Mouse (Mus musculus) hindbrain, embryonic 13.5 days (tissue): ENCODE measurements around the gene En1. TPM values are rescaled to one million over a fixed set of nuclear protein-coding genes. Genes with fewer than 3 reads are reported as not detected.

Experiments
- ATAC-seq: fragments of 200-750 bp; cut with Nextera tagmentation; 2 replicates; pipeline ENCODE4 v1.8.0; 2017; ENCODE audit warnings: moderate TSS enrichment; ENCODE audit not compliant: low FRiP score
- H3K27ac ChIP-seq: fragments of 300-500 bp; sonication (generic); 2 replicates; pipeline ENCODE4 v1.5.1; 2015; ENCODE audit warnings: inconsistent platforms, mild to moderate bottlenecking, moderate library complexity
- H3K27me3 ChIP-seq: fragments of 300-500 bp; sonication (generic); 2 replicates; pipeline ENCODE4 v1.6.1; 2015; ENCODE audit warnings: mild to moderate bottlenecking, inconsistent platforms
- H3K36me3 ChIP-seq: fragments of 300-500 bp; sonication (generic); 2 replicates; pipeline ENCODE4 v1.6.1; 2015; ENCODE audit warnings: mild to moderate bottlenecking, inconsistent platforms
- H3K4me1 ChIP-seq: fragments of 300-500 bp; sonication (generic); replicated peaks from 2 replicates; pipeline ENCODE4 v1.6.1; 2015; ENCODE audit warnings: inconsistent platforms
- H3K4me2 ChIP-seq: fragments of 300-500 bp; sonication (generic); 2 replicates; pipeline ENCODE4 v1.6.1; 2015; ENCODE audit warnings: inconsistent platforms, mild to moderate bottlenecking, moderate library complexity
- H3K4me3 ChIP-seq: fragments of 300-500 bp; sonication (generic); 2 replicates; pipeline ENCODE4 v1.5.1; 2015; ENCODE audit warnings: mild to moderate bottlenecking, inconsistent platforms
- H3K9ac ChIP-seq: fragments of 300-500 bp; sonication (generic); 2 replicates; pipeline ENCODE4 v1.6.1; 2015; ENCODE audit warnings: mild to moderate bottlenecking, inconsistent platforms
- H3K9me3 ChIP-seq: fragments of 300-500 bp; sonication (generic); 2 replicates; pipeline ENCODE4 v1.6.1; 2016; ENCODE audit warnings: inconsistent platforms
- WGBS: fragments of 180-500 bp; shearing (Covaris S2); methylation state at CpG from one replicate; pipeline ENCODE4 v1.1.7; 2015; 5-methylcytosine and 5-hydroxymethylcytosine counted together
- polyA plus RNA-seq: library from polyadenylated mRNA; unstranded; fragments of >200 nt; fragmentation: Nextera tagmentation; extraction: Ambion mirVana; gene quantifications from 2 replicates; pipeline ENCODE4 v1.2.1, GENCODE M21; 2015

En1 gene
- polyA plus RNA-seq, 1 experiment from 2014 or later, result 4.0 TPM

DNA sequence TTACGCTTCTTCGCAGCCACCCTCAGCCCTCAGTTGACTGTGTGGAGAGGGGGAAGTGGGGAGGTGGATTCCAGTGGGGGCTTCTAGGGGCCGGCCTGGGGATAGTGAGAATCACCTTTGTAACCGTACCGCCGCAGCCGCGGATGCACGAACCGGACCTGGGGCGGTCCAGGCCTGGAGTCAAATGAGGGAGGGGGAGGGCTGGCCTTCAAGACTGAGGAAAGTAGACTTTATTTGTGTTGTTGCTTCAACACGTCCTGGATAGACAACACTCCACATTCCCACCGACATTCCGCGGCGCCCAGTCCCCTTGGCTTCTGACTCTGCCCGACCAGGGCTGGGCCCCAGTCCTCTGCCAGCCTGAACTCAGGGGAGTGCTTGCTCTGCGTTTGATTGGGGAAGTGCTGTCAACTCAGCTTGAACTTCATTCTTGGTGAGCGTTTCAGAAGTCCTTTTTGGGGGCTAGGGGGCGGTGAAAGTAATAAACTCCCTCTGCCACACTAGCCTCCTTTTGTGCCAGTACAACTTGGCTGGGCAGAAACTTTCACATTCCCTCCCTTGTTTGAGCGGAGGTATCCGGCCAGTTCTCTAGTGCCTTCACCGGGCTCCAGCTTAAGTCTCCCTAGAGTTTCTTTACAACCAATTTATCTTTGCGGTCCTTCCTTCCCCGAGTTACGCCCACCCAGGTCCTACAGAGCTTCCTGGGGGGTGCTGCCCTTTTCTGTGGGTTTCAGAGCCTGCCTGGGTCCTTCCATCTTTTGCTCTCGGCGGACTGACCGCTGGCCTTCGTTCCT is 12.3 kb downstream of the En1 start:
- peaks cover 3% of the 10 kb centered on the region; the same call in 1 of the 2 replicates for H3K4me1 ChIP-seq
- H3K36me3 ChIP-seq, result no peaks in the 10 kb centered on the region
- H3K9me3 ChIP-seq, result no peaks in the 10 kb centered on the region
- peaks cover 100% of the 10 kb centered on the region for H3K27me3 ChIP-seq
- peak overlapping the region; percentile 25; the same call in 1 of the 2 replicates for H3K4me2 ChIP-seq
- H3K4me3 ChIP-seq, result no peak overlapping the region
- no peak overlapping the region for H3K27ac ChIP-seq
- no peak for ATAC-seq
- 2% methylated on average over 30 of the region's 30 CpGs for WGBS
- peak overlapping the region; percentile 24; the same call in 1 of the 2 replicates for H3K9ac ChIP-seq

DNA sequence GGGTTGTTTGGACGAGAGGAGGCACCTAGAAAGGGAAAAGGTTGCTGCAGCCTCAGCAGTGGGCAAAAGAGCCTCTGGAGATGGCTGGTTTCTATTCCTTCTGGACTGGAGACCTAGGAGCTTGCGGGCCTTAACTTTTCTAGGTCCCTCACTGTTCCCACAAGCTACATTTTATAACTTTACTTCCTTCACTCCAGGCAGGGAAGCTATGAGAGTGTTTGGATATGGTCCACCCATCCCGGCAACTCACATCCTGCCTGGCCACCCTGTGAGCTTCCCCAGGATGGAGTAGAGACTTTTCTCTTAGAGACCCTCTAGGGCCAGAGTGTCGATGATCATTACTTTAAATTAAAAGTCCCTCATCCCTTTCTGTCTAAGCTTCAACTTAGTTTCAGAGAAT is 13.3 kb downstream of the En1 start:
- H3K27me3 ChIP-seq, result peaks cover 100% of the 10 kb centered on the region
- H3K36me3 ChIP-seq, result no peaks in the 10 kb centered on the region
- 1% methylated on average over 4 of the region's 4 CpGs for WGBS
- H3K9ac ChIP-seq, result no peak overlapping the region
- H3K27ac ChIP-seq, result no peak overlapping the region
- ATAC-seq, result no peak
- H3K4me3 ChIP-seq, result no peak overlapping the region
- H3K4me1 ChIP-seq, result peaks cover 3% of the 10 kb centered on the region; the same call in 1 of the 2 replicates
- H3K9me3 ChIP-seq, result no peaks in the 10 kb centered on the region
- H3K4me2 ChIP-seq, result no peak overlapping the region; the same call in 1 of the 2 replicates

DNA sequence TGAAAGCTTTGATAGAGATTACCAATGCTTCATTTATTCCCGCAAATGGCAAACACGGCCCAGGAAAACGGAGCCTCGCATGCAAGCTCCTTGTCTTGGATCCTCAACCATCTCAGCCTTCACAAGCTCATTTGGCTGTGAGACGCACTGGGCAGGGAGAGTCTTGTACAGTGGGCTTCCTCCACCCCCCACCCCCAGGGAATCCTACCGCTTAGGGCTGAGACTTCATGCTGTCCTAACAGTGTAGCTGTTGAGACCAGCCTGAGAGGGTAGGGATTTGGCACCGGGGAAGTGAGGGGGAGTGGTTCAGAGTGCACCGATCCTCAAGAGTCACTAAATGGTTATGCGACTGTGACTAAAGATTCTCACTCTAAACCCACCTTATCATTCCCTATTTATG is 13.7 kb downstream of the En1 start:
- no peak overlapping the region for H3K9ac ChIP-seq
- WGBS, result 2% methylated on average over 9 of the region's 9 CpGs
- H3K9me3 ChIP-seq, result no peaks in the 10 kb centered on the region
- H3K4me2 ChIP-seq, result no peak overlapping the region; the same call in 1 of the 2 replicates
- no peaks in the 10 kb centered on the region for H3K36me3 ChIP-seq
- H3K27ac ChIP-seq, result no peak overlapping the region
- peaks cover 3% of the 10 kb centered on the region; the same call in 1 of the 2 replicates for H3K4me1 ChIP-seq
- peaks cover 97% of the 10 kb centered on the region for H3K27me3 ChIP-seq
- peak; percentile 47; the same call in 1 of the 2 replicates for ATAC-seq
- H3K4me3 ChIP-seq, result no peak overlapping the region

DNA sequence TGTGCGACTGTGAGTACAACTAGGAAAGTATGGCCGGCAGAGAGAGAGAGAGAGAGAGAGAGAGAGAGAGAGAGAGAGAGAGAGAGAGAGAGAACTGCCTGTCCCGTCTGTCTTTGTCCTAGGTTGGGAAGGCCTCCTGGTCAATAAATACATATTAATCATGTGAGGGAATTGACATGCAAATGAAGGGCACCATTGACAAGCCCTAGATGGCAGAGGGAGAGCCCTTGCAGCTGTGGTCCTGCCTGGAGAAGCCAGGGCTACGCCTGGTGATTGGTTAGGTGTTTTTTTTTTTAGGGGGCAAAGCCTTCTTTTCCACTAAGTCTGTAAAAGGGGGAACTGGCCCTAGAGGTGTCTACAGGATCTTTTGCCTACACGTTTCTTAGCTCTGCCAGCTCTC is 19.2 kb downstream of the En1 start:
- Histone ChIP-seq H3K27ac (no peak overlapping the region), H3K27me3 (peaks cover 69% of the 10 kb centered on the region), H3K36me3 (no peaks in the 10 kb centered on the region), H3K4me2 (no peak overlapping the region), H3K4me1 (no peaks in the 10 kb centered on the region), H3K4me3 (no peak overlapping the region), H3K9me3 (no peaks in the 10 kb centered on the region), H3K9ac (no peak overlapping the region)
- no peak for ATAC-seq
- WGBS, result 13% methylated on average over 4 of the region's 5 CpGs

DNA sequence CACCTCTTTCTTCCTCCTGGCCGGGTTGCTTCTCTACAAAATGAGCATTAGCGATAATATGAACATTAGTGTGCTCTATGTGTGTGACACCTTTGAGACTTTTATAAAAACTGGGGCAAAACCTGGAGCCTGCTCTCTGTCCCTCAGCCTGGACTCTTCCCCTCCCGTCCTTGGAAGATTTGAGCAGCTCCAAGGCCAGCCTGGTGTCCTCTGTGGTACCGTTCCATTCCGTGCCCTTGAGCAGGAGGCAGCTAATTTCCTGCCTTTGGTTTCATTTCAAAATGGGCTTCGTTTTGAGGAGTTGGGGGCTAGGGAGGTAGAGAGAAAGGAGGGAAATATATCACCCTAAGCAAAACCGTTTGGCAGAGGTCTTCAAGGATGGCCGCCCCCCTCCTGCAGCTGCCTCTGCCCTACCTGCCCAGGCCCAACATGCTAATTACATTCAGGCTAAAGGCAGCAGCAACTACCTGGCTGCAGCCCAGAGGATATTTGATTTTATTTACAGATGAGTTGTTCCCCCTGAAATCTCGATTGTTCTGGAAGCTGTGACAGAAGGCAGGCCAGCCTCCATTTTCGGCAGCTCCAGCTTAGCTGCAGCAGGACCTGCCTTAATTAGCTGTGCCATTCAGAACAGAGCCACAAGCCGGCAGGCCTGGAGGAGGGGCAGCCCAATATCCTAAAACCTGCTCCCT is 24.9 kb downstream of the En1 start:
- 47% methylated on average over 11 of the region's 11 CpGs for WGBS
- Histone ChIP-seq H3K4me3 (no peak overlapping the region), H3K9ac (no peak overlapping the region), H3K27me3 (peaks cover 26% of the 10 kb centered on the region), H3K4me1 (0 out of 2 replicates have a peak, but pooled peaks cover 4% of the 10 kb centered on the region), H3K27ac (no peak overlapping the region), H3K36me3 (no peaks in the 10 kb centered on the region), H3K4me2 (no peak overlapping the region), H3K9me3 (no peaks in the 10 kb centered on the region)
- ATAC-seq, result peak; percentile 61; the same call in 1 of the 2 replicates

DNA sequence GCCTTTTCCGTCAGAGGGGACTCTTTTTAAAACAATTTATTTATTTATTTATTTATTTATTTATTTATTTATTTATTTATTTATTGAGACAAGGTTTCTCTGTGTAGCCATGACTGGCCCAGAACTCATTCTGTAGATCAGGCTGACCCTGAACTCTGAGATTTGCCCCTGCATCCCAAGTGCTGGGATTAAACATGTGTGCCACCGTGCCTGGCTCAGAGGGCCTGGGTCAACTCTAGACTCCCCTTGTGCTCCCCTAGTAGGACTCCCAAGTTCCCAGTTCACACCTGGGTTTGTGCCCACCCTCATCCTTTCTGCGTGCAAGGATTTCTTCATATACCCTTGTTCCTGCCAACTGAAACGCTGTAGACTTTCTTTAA is 25.4 kb downstream of the En1 start:
- peak; percentile 36; the same call in 1 of the 2 replicates for ATAC-seq
- Histone ChIP-seq H3K36me3 (no peaks in the 10 kb centered on the region), H3K4me1 (0 out of 2 replicates have a peak, but pooled peaks cover 4% of the 10 kb centered on the region), H3K27me3 (peaks cover 26% of the 10 kb centered on the region), H3K4me2 (no peak overlapping the region), H3K4me3 (no peak overlapping the region), H3K27ac (no peak overlapping the region), H3K9ac (no peak overlapping the region), H3K9me3 (no peaks in the 10 kb centered on the region)
- WGBS, result 63% methylated on average over 4 of the region's 4 CpGs

DNA sequence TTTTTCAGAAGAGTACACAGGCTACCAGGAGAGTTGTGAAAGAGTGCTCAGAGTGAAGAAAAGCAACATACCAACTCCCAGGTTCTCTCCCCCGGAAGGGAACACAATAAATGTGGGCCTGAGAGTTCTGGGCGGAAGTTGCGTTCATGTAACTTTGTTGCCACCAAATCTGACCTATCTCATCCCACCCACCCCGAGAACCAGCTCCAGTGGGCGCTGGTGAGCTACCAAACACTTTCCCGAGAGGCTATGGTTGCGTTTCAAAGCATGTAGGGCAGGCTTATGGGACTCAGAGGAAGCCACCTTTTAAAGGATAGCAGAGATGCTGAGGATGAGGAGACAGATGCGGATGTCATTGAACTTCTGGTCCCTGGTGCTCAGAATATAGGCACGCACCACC is 26.6 kb downstream of the En1 start:
- ATAC-seq, result no peak
- 57% methylated on average over 9 of the region's 9 CpGs for WGBS

DNA sequence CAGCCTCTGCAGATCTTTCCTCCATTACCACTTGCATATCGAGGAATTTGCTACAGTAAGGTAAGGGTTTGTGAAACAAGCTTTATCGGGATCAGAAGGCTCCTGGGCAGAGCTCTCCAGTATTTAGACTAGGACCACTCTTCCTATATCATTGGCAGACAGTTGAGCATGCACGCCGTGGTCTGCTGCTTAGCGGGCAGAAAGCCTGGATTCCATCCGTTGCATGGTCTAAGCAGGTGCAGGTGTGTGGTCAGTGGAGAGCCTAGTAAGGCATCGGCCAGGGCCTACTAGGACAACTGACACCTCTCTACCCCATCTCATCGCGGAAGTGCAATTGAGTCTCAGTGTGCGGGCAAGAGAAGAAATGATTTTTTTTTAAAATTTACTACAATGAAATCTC is 41.2 kb downstream of the En1 start:
- H3K4me1 ChIP-seq, result peaks cover 21% of the 10 kb centered on the region
- WGBS, result 10% methylated on average over 10 of the region's 10 CpGs
- H3K27me3 ChIP-seq, result no peaks in the 10 kb centered on the region; the same call in 1 of the 2 replicates
- peak overlapping the region; percentile 49 for H3K4me2 ChIP-seq
- H3K9ac ChIP-seq, result peak overlapping the region; percentile 63
- H3K36me3 ChIP-seq, result no peaks in the 10 kb centered on the region
- ATAC-seq, result peak; percentile 60; the same call in 1 of the 2 replicates
- no peaks in the 10 kb centered on the region for H3K9me3 ChIP-seq
- peak overlapping the region; percentile 87 for H3K27ac ChIP-seq
- peak overlapping the region; percentile 21 for H3K4me3 ChIP-seq

More for the DNA sequence above, 26.6 kb downstream of the En1 start:
- no peak overlapping the region for H3K4me2 ChIP-seq
- H3K9me3 ChIP-seq, result no peaks in the 10 kb centered on the region
- no peak overlapping the region for H3K27ac ChIP-seq
- peaks cover 21% of the 10 kb centered on the region for H3K27me3 ChIP-seq
- H3K4me1 ChIP-seq, result 0 out of 2 replicates have a peak, but pooled peaks cover 4% of the 10 kb centered on the region
- H3K9ac ChIP-seq, result no peak overlapping the region
- no peaks in the 10 kb centered on the region for H3K36me3 ChIP-seq
- H3K4me3 ChIP-seq, result no peak overlapping the region

DNA sequence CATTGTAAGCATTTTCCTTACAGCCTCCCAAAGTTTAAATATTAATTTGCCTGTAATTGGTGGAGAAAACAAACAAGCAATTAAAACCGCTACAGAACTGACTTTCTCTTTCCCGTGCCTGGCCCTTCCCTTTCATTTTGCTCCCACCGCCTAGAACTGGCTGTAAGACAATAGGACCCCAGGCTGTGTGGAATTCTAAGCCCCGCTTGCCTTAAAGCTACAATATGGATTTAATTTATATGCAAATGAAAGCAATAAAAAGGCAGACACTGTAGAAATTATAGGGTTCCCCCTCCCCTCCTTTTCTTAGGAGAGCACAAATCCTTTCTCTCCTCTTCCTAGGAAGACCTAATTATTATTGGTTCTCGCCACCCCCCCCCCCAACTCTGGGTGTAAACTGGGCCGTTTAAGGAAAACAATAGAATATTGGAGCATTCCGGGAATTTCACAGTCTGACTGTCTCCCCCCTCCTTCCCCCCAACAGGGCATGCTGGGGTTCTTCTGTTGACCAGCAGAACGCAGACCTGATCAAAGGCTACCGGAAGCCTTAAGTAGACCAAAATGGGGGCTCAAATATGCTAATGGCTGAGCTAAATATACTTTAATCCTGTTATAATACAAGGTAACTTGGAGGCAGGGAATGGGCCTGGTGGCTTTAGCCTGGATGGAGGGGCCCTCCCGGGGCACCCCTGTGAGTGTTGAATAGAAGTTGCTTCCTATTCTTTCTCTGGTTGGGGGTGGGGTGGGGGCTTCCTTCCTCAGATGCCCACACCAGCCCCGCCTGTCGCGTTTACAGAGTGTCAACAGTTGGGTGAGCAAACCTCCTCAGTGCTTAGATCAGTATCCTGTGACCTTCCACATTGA is 41.9 kb downstream of the En1 start:
- H3K4me3 ChIP-seq, result peak overlapping the region; percentile 21
- 4% methylated on average over 13 of the region's 13 CpGs for WGBS
- H3K36me3 ChIP-seq, result no peaks in the 10 kb centered on the region
- peak overlapping the region; percentile 63; the same call in 1 of the 2 replicates for H3K9ac ChIP-seq
- ATAC-seq, result peak; percentile 92
- H3K9me3 ChIP-seq, result no peaks in the 10 kb centered on the region
- H3K27ac ChIP-seq, result peak overlapping the region; percentile 87
- H3K4me2 ChIP-seq, result peak overlapping the region; percentile 49
- peaks cover 21% of the 10 kb centered on the region for H3K4me1 ChIP-seq
- H3K27me3 ChIP-seq, result no peaks in the 10 kb centered on the region; the same call in 1 of the 2 replicates

DNA sequence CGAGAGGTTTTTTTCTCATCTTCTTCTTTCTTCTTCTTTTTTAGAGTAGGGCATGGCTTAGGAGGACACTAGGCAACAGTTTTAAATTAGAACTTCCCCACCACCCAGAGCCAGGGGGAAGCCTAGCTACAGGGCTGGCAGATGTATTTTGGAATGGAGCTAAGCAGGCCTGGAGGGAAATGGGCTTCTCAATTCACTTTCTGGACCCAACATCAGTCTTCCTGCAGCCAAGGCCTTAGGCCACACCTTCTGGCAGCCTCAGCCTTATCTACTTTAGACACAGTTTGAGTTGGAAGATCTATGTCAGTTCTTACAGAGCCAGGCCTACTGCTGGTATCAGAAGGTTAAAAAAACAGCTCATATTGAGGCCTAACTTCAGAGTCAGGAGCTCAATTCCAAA is 42.5 kb downstream of the En1 start:
- Histone ChIP-seq H3K27me3 (no peaks in the 10 kb centered on the region; the same call in 1 of the 2 replicates), H3K9ac (no peak overlapping the region), H3K4me1 (peaks cover 21% of the 10 kb centered on the region), H3K9me3 (no peaks in the 10 kb centered on the region), H3K36me3 (no peaks in the 10 kb centered on the region), H3K4me2 (no peak overlapping the region), H3K27ac (peak overlapping the region; percentile 87), H3K4me3 (no peak overlapping the region)
- peak; percentile 11; the same call in 1 of the 2 replicates for ATAC-seq
- 25% methylated on average over 1 of the region's 1 CpGs for WGBS

DNA sequence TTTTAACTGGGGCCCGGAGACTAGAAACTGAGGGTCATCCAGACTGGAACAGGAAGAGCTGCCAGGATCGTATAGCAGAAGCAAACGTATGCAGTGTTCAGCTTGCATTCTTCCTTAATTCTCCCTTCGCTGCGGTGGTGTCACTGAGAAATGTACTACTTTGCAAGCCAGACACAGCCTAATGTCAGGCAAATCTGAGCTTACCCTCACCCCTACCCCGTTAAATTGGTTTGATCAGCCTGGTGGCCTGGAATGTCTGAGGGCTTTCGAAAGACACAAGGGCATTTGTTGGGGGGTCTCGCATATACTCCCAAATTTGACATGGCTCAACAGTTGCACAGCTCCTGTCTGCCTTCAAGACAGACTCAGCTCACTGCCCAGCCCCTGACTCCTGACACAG is 47.9 kb downstream of the En1 start:
- ATAC-seq, result no peak
- no peak overlapping the region for H3K4me3 ChIP-seq
- no peaks in the 10 kb centered on the region for H3K9me3 ChIP-seq
- H3K9ac ChIP-seq, result no peak overlapping the region
- H3K4me2 ChIP-seq, result no peak overlapping the region
- no peak overlapping the region for H3K27ac ChIP-seq
- no peaks in the 10 kb centered on the region for H3K27me3 ChIP-seq
- 64% methylated on average over 8 of the region's 8 CpGs for WGBS
- no peaks in the 10 kb centered on the region for H3K4me1 ChIP-seq
- H3K36me3 ChIP-seq, result no peaks in the 10 kb centered on the region

DNA sequence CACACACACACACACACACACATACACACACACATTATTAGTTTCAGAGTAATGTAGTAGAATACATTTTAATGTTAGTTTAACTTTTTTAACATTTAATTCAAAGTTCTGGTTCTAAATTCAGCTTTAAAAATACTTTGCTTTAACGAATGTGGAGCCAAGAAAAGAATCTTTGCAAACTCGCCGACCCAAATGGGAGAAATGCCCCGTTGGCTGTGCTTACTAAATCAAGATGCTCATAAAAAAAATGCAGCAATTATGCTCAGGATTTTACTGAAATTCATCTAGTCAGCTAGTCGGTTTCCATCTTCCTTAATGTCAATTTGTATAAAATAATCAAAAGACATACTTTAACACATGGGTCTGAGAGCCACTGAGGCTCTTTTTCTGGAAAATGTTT is 49.8 kb downstream of the En1 start:
- 87% methylated on average over 5 of the region's 5 CpGs for WGBS
- H3K36me3 ChIP-seq, result no peaks in the 10 kb centered on the region
- no peak overlapping the region for H3K4me3 ChIP-seq
- no peak overlapping the region for H3K9ac ChIP-seq
- H3K27me3 ChIP-seq, result no peaks in the 10 kb centered on the region
- H3K4me1 ChIP-seq, result no peaks in the 10 kb centered on the region
- ATAC-seq, result no peak
- H3K27ac ChIP-seq, result no peak overlapping the region
- no peak overlapping the region for H3K4me2 ChIP-seq
- H3K9me3 ChIP-seq, result no peaks in the 10 kb centered on the region
